ENCODE assay signal across 15 mouse cellular contexts in the genomic region with DNA sequence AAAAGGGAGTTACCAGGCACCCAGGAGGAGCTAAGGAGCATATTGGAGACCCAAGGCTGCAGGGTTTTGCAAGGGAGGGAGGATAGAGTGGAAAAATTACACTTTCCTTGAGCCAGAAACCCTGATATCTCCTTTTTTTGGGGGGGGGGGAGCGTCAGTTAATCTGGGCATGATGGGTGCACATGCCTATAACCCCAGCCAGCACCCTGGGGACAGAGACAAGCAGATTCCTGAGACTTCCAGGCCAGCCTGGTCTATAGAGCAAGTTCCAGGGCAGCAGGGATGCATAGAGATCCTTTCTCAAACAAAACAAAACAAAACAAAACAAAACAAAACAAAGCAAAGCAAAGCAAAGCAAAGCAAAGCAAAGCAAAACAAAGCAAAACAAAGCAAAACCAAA. TPM values are rescaled to one million over a fixed set of nuclear protein-coding genes. Genes with fewer than 3 reads are reported as not detected.
A peak's percentile ranks its signal among the peaks of the same experiment; 100 is the strongest.
DNase-seq lines count a peak whose midpoint lies in the region; ATAC-seq and TF ChIP-seq lines count a peak whose summit lies in the region.
"Had no signal": no experiment of that assay in that cellular context is flagged by ENCODE, and none has a peak within 500 bp of the region (broad histone marks: within the 10 kb centered on the region; RNA-seq: fewer than 3 reads in every experiment).

No protein-coding gene starts in this region.

- POLR2A ChIA-PET in Patski (lab: Charles Lee), result interaction anchor here (0.9 kb wide), 1 partner anchor 73 kb away, joined by 3 read pairs; no protein-coding TSS in a partner anchor

- no peak overlapping the region for H3K4me2 ChIP-seq in kidney, embryonic 16.5 days (replicated peaks; ENCODE audit: low read depth, low read length)
- no peak overlapping the region for H3K4me2 ChIP-seq in intestine, embryonic 15.5 days (replicated peaks)
- H3K4me2 ChIP-seq: midbrain, embryonic 12.5 days; neural tube, embryonic 13.5 days had no signal

- in situ Hi-C loops in Patski (cut with MboI; ENCODE audit: low pct_unique_long_range_greater_than_20kb), result loop anchor here (5.0 kb wide), 1 partner anchor 72 kb away; no protein-coding TSS in a partner anchor

- ATAC-seq in kidney, embryonic 16.5 days (ENCODE audit: low FRiP score, low TSS enrichment), result no peak
- ATAC-seq in Patski, result peak; percentile 5
- no peak for ATAC-seq in intestine, embryonic 15.5 days

- no peak overlapping the region for H3K9ac ChIP-seq in kidney, embryonic 16.5 days (replicated peaks; ENCODE audit: low read length)
- H3K9ac ChIP-seq in intestine, embryonic 15.5 days, result no peak overlapping the region
- H3K9ac ChIP-seq: liver, embryonic 14.5 days; midbrain, embryonic 12.5 days; neural tube, embryonic 13.5 days had no signal

- no peak overlapping the region for H3K4me3 ChIP-seq in kidney, embryonic 16.5 days (ENCODE audit: low read length)
- H3K4me3 ChIP-seq in intestine, embryonic 15.5 days (replicated peaks), result no peak overlapping the region
- H3K4me3 ChIP-seq: midbrain, embryonic 12.5 days; neural tube, embryonic 13.5 days had no signal

- H3K27ac ChIP-seq in kidney, embryonic 16.5 days (ENCODE audit: low read length), result peak overlapping the region; percentile 86
- H3K27ac ChIP-seq in intestine, embryonic 15.5 days, result peak overlapping the region; percentile 51
- H3K27ac ChIP-seq: liver, embryonic 14.5 days; midbrain, embryonic 12.5 days; neural tube, embryonic 13.5 days had no signal

- peak; percentile 14 for DNase-seq in adrenal gland, postnatal 14 days
- no peak for DNase-seq in adrenal gland, adult (ENCODE audit: inconsistent age in 2 of 2, low spot score in 1 of 2)
- no peak for DNase-seq in kidney, postnatal 14 days
- DNase-seq in Patski (ENCODE audit: low read depth, low spot score), result no peak
- no peak for DNase-seq in embryo, embryonic 10.5 days (ENCODE audit: low spot score)
- DNase-seq in urinary bladder, postnatal 25 days (ENCODE audit: low spot score), result no peak
- DNase-seq: right cerebral cortex, postnatal 14 days had no signal

- no peaks in the 10 kb centered on the region for H3K9me3 ChIP-seq in kidney, embryonic 16.5 days (ENCODE audit: low read length)
- H3K9me3 ChIP-seq in intestine, embryonic 15.5 days, result no peaks in the 10 kb centered on the region
- H3K9me3 ChIP-seq: midbrain, embryonic 12.5 days; neural tube, embryonic 13.5 days had no signal

- CTCF ChIA-PET in Patski (lab: Charles Lee), result interaction anchor here (0.7 to 1.6 kb wide), 2 partner anchors 77 to 79 kb away, joined by 4 read pairs; no protein-coding TSS in a partner anchor

- peaks cover 24% of the 10 kb centered on the region for H3K4me1 ChIP-seq in kidney, embryonic 16.5 days (ENCODE audit: insufficient read depth, low read length)
- H3K4me1 ChIP-seq in intestine, embryonic 15.5 days (replicated peaks), result peaks cover 4% of the 10 kb centered on the region

- TF ChIP-seq CTCF in Patski (IDR thresholded peaks at IDR 0.05), result no peak

- 83% methylated on average over 1 of the region's 1 CpGs for WGBS in kidney, embryonic 16.5 days
- 58% methylated on average over 1 of the region's 1 CpGs for WGBS in intestine, embryonic 15.5 days

- H3K36me3 ChIP-seq in kidney, embryonic 16.5 days (ENCODE audit: insufficient read depth, low read length), result no peaks in the 10 kb centered on the region
- H3K36me3 ChIP-seq in intestine, embryonic 15.5 days, result no peaks in the 10 kb centered on the region
- H3K36me3 ChIP-seq: midbrain, embryonic 12.5 days; neural tube, embryonic 13.5 days had no signal

- H3K27me3 ChIP-seq in kidney, embryonic 16.5 days (ENCODE audit: insufficient read depth, low read length), result no peaks in the 10 kb centered on the region
- no peaks in the 10 kb centered on the region for H3K27me3 ChIP-seq in Patski
- no peaks in the 10 kb centered on the region for H3K27me3 ChIP-seq in intestine, embryonic 15.5 days (replicated peaks)
- H3K27me3 ChIP-seq: midbrain, embryonic 12.5 days; neural tube, embryonic 13.5 days had no signal

RNA-seq across cellular contexts. Expression of gene Ninj2, which starts 21.1 kb away (rescaled TPM):
- total RNA-seq in adrenal gland, postnatal 14 days (2021), result not detected in 2 replicates
- polyA plus RNA-seq in kidney, embryonic 16.5 days (2015; fragmentation: Nextera tagmentation; extraction: Ambion mirVana), result 0.19 TPM in 1 of 2 replicates, not detected in the other
- polyA plus RNA-seq in Patski (2021), result 0.31 TPM
- polyA plus RNA-seq in intestine, embryonic 15.5 days (2015; fragmentation: Nextera tagmentation; extraction: Ambion mirVana), result not detected in 2 replicates
- total RNA-seq: gastrocnemius, postnatal 10 days; hindbrain, postnatal 0 days had no signal
- polyA plus RNA-seq: hindbrain, postnatal 0 days; midbrain, embryonic 12.5 days; neural tube, embryonic 13.5 days; stomach, embryonic 14.5 days had no signal
